Mouse (Mus musculus) liver, postnatal 0 days (tissue): ENCODE measurements around the gene Tmem248. TPM values are rescaled to one million over a fixed set of nuclear protein-coding genes. Genes with fewer than 3 reads are reported as not detected.
"Not testable (repeated sequence)": the region's sequence is repeated elsewhere in the genome, so short reads cannot be mapped to it uniquely, and the experiment has no call there.

Source experiments
- ATAC-seq: fragments of 200-750 bp; cut with Nextera tagmentation; 2 replicates; pipeline ENCODE4 v1.8.0; 2017; ENCODE audit warnings: mild to moderate bottlenecking, moderate library complexity
- DNase-seq: peaks from one replicate; pipeline ENCODE4 v3.0.0-alpha.2; 2016
- H3K27ac ChIP-seq: fragments of 300-500 bp; sonication (generic); 2 replicates; pipeline ENCODE4 v1.5.1; 2014; ENCODE audit warnings: antibody characterized with exemption, moderate library complexity, mild to moderate bottlenecking, low read depth
- H3K27me3 ChIP-seq: fragments of 300-500 bp; sonication (generic); 2 replicates; pipeline ENCODE4 v1.6.1; 2014; ENCODE audit warnings: low read length, control low read depth, mixed read lengths; ENCODE audit not compliant: insufficient read depth
- H3K36me3 ChIP-seq: fragments of 300-500 bp; sonication (generic); replicated peaks from 2 replicates; pipeline ENCODE4 v1.6.1; 2014; ENCODE audit warnings: mild to moderate bottlenecking, control low read depth, low read length, moderate library complexity, mixed read lengths; ENCODE audit not compliant: insufficient read depth
- H3K4me1 ChIP-seq: fragments of 300-500 bp; sonication (generic); 2 replicates; pipeline ENCODE4 v1.6.1; 2014; ENCODE audit warnings: antibody characterized with exemption, mild to moderate bottlenecking, control low read depth; ENCODE audit not compliant: insufficient read depth
- H3K4me2 ChIP-seq: fragments of 300-500 bp; sonication (generic); 2 replicates; pipeline ENCODE4 v1.6.1; 2014; ENCODE audit warnings: low read depth, mild to moderate bottlenecking, low read length, moderate library complexity, mixed read lengths
- H3K4me3 ChIP-seq: fragments of 300-500 bp; sonication (generic); 2 replicates; pipeline ENCODE4 v1.5.1; 2014; ENCODE audit warnings: low read depth, low read length
- H3K9ac ChIP-seq: fragments of 300-500 bp; sonication (generic); replicated peaks from 2 replicates; pipeline ENCODE4 v1.6.1; 2014; ENCODE audit warnings: mild to moderate bottlenecking, moderate library complexity
- H3K9me3 ChIP-seq: fragments of 300-500 bp; sonication (generic); 2 replicates; pipeline ENCODE4 v1.6.1; 2016; ENCODE audit warnings: mild to moderate bottlenecking, control low read depth, low read length, mixed read lengths
- CTCF ChIP-seq: sonication (generic); IDR thresholded peaks from 2 replicates; pipeline ENCODE4 v1.5.1; 2016; ENCODE audit warnings: antibody characterized with exemption, low read depth
- EP300 ChIP-seq: IDR thresholded peaks from 2 replicates; pipeline ENCODE4 v1.6.1; 2016; ENCODE audit warnings: antibody characterized with exemption, low read depth, mild to moderate bottlenecking
- WGBS: fragments of 180-500 bp; shearing (Covaris S2); extraction: QIAGEN DNeasy Blood & Tissue Kit; methylation state at CpG from one replicate; pipeline ENCODE4 v1.1.7; 2014; ENCODE audit not compliant: insufficient replicate concordance; 5-methylcytosine and 5-hydroxymethylcytosine counted together
- polyA plus RNA-seq: library from polyadenylated mRNA; unstranded; fragments of >200 nt; fragmentation: Nextera tagmentation; extraction: Ambion mirVana; gene quantifications from 2 replicates; pipeline ENCODE4 v1.2.1, GENCODE M21; 2015

Gene Tmem248
- polyA plus RNA-seq, 1 experiment from 2014 or later, result 30.7 TPM

DNA sequence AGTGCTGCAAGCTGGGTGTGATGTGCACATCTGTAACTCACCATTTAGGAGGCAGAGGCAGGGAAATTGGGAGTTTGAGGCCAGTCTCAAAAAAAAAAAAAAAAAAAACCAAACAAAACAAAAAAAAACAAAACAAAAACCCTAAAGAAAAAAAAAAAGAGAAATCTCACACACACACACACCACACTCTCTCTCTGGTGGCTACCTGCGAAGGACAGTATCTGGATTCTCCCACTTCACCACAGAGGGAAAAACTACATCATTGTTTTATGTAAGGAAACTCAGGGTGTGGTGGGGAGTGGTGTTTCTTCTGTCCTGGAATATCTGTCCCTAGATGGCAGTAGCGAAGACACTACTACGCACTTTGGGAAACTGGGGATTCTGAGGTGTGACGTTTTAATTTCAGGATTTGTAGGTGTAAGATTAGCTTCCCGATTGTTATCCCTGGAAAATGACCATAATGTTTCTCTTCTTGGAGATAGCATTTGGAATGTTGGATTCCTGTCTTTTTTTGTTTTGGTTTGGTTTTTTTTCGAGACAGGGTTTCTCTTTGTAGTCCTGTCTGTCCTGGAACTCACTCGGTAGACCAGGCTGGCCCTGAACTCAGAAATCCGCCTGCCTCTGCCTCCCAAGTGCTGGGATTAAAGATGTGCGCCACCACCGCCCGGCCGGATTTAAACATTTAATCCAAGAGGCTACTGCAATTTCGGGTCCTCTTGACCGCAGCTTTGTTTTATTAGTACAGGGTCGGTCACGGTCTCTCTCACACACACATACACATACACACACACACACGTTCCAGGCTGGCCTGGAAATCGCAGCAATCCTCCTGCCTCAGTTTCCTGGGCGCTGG, 37.5 kb downstream of the Tmem248 start:
- peak overlapping the region; percentile 70 for H3K4me2 ChIP-seq
- peaks cover 42% of the 10 kb centered on the region for H3K36me3 ChIP-seq
- H3K27me3 ChIP-seq, result no peaks in the 10 kb centered on the region
- peak overlapping the region; percentile 93 for H3K27ac ChIP-seq
- peak overlapping the region; percentile 75 for H3K4me3 ChIP-seq
- ATAC-seq (no peak), DNase-seq (no peak)
- no peak for TF ChIP-seq EP300
- TF ChIP-seq CTCF, result peak; percentile 62
- 6% methylated on average over 19 of the region's 19 CpGs for WGBS
- peak overlapping the region; percentile 86 for H3K9ac ChIP-seq
- no peaks in the 10 kb centered on the region for H3K9me3 ChIP-seq
- peaks cover 11% of the 10 kb centered on the region for H3K4me1 ChIP-seq

DNA sequence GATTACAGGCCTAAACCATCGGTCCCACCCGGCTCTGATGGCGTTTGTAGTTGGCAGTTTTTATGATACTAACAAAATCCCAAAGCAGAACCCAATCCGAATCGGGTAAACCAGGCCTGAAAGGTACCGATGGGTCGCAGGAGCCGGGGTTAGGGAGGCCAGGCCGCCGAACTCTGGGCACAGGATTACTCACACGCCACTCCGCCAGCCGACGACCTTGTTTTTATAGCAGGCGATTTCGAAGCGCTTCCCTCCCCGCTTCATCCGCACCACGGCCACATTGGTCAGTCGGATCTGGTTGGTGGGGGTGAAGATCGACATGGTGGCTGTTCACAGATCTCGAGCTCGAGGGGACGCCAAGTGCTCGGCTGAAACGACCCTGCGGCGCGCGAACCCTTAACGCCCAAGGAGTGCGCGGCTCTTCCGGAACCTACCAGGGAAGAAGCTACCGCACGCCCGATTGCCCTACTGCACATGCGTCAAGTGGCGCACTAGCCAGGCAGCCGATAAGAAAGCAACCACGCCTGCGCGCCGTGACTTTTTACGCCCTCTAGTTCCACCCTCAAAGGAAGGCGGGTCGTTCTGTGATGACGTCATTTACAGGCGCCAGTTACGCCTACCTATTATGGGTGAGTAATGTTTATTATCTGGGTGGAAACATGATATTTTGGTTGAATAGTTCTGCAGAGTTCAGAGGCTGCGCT, 38.3 kb downstream of the Tmem248 start, which contains the start of the genes Sbds and Tyw1:
TSS of gene Sbds (minus strand) at position 514 of the 704 bp plus-strand sequence.
TSS of gene Tyw1 (plus strand) at position 603 of the 704 bp plus-strand sequence.
- Histone ChIP-seq H3K9ac (peak within 1 kb of the TSS; percentile 86), H3K4me3 (peak within 1 kb of the TSS; percentile 75), H3K36me3 (peaks cover 36% of the 10 kb centered on the region), H3K4me1 (peaks cover 11% of the 10 kb centered on the region), H3K9me3 (no peaks in the 10 kb centered on the region), H3K27ac (peak within 1 kb of the TSS; percentile 93), H3K4me2 (peak within 1 kb of the TSS; percentile 82), H3K27me3 (no peaks in the 10 kb centered on the region)
- TF ChIP-seq CTCF (peak; percentile 35), EP300 (peak; percentile 56; the same call in 1 of the 2 replicates)
- WGBS, result under 1% methylated on average over 52 of the region's 52 CpGs
- peak; percentile 98 for DNase-seq
- ATAC-seq, result peak; percentile 86

DNA sequence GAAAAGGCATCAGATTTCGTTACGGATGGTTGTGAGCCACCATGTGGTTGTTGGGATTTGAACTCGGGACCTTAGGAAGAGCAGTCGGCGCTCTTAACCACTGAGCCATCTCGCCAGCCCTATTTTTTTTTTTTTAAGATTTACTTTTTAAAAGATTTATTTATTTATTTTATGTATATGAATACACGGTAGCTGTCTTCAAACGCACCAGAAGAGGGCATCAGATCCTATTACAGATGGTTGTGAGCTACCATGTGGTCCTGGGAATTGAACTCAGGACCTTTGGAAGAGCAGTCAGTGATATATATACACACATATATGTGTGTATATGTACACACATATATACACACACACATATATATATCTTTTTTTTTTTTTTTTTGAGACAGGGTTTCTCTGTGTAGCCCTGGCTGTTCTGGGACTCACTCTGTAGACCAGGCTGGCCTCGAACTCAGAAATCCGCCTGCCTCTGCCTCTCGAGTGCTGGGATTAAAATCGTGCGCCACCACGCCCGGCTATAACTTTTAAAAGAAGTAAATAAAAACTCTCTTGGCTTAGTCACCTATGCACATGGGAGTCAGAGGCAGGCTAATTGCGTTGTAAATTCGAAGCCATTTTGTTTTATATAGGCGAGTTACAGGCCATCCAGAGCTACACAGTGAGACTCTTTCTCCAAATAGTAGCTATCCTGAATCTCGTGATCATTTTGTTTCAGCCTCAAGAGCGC, 39.1 kb downstream of the Tmem248 start:
- Histone ChIP-seq H3K36me3 (peaks cover 28% of the 10 kb centered on the region), H3K27ac (peak overlapping the region; percentile 93), H3K4me1 (peaks cover 11% of the 10 kb centered on the region), H3K4me2 (peak overlapping the region; percentile 82), H3K4me3 (peak overlapping the region; percentile 75)
- not testable (repeated sequence) for H3K27me3 ChIP-seq, H3K9me3 ChIP-seq, DNase-seq, H3K9ac ChIP-seq
- ATAC-seq, result peak; percentile 0
- TF ChIP-seq CTCF, result 0 out of 2 replicates have a peak, but pooled peaks have one; percentile 9
- 26% methylated on average over 20 of the region's 20 CpGs for WGBS

DNA sequence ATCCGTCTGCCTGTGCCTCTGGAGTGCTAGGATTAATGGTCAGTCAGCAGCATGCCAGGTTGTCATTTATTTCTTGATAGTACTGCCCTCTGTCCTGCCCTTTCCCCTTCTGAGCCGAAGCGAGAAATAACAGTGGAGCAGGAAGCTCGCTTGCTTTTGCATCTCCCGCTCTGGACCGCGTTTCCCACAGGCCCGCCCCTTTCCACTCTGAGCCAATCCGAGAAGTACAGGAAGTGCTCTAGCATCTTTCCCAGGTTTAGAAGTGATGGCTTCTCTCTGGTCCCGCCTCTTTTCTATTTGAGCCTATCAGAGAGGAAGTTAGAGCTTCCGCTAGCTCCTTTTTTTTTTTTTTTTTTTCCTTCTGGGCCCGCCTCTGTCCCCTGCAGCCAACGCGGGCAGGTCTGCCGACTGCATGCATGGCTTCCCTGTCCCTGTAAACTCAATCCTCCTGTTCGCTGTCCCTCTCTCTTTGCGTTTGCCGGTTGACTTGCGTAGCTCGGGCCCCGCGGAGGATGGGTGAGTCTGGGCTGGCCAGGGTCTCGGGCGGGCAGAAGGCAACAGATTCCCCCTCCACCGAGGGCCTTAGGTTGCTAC, 39.9 kb downstream of the Tmem248 start:
- WGBS, result under 1% methylated on average over 25 of the region's 25 CpGs

DNA sequence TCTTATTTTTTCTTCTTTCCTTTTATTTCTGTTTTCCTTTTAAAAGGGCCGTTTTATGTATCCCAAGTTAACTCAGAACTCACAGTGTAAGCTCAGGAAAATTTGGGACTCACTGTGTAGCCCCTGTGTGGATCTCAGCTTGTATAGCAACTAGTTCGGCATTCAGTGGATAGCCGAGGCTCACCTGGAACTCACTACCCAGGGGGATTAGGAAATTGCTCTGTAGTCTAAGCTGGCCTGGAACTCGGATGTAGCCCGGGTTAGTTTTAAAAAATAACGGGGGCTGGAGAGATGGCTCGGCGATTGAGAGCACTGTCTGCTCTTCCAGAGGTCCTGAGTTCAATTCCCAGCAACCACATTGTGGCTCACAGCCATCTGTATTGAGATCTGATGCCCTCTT, 40.4 kb downstream of the Tmem248 start:
- 3% methylated on average over 8 of the region's 8 CpGs for WGBS
- Histone ChIP-seq H3K4me1 (peaks cover 11% of the 10 kb centered on the region), H3K4me3 (peak overlapping the region; percentile 66), H3K36me3 (peaks cover 14% of the 10 kb centered on the region), H3K27ac (peak overlapping the region; percentile 63), H3K4me2 (peak overlapping the region; percentile 84), H3K9me3 (no peaks in the 10 kb centered on the region), H3K9ac (peak overlapping the region; percentile 73), H3K27me3 (no peaks in the 10 kb centered on the region)
- DNase-seq (no peak), ATAC-seq (no peak)
- TF ChIP-seq CTCF (no peak), EP300 (no peak)

More for the DNA sequence above, 39.9 kb downstream of the Tmem248 start:
- ATAC-seq, result peak; percentile 89
- H3K4me3 ChIP-seq, result peak overlapping the region; percentile 66
- H3K9me3 ChIP-seq, result no peaks in the 10 kb centered on the region
- H3K9ac ChIP-seq, result peak overlapping the region; percentile 73
- peak overlapping the region; percentile 84 for H3K4me2 ChIP-seq
- peak overlapping the region; percentile 93 for H3K27ac ChIP-seq
- peaks cover 11% of the 10 kb centered on the region for H3K4me1 ChIP-seq
- peak; percentile 93 for DNase-seq
- no peaks in the 10 kb centered on the region for H3K27me3 ChIP-seq
- H3K36me3 ChIP-seq, result peaks cover 19% of the 10 kb centered on the region
- TF ChIP-seq CTCF, result no peak
- peak; percentile 64; the same call in 1 of the 2 replicates for TF ChIP-seq EP300
